Mouse (Mus musculus) embryonic stem cell, embryonic (primary cell): ENCODE measurements at regions not wholly inside any gene's neighbourhood (a gene's known extent, or its start where the extent isn't known, plus 50 kb on each side); places are given as distances from the start of the nearest gene placed in this dataset.

ENCODE experiments used
- CTCF ChIA-PET, 4 experiments: fragments of 300-600 bp in 2 of 4; fragments of 350-600 bp in 2 of 4; sonication (Branson Sonifier 250); formaldehyde crosslinking; loops; one replicate each; lab custom pipeline; 2022; ENCODE audit warnings: inconsistent platforms in 2 of 4; lab: Charles Lee
- POLR2A ChIA-PET, 4 experiments: fragments of 300-600 bp in 2 of 4; fragments of 350-600 bp in 2 of 4; sonication (Branson Sonifier 250); formaldehyde crosslinking; loops; one replicate each; lab custom pipeline; 2022; ENCODE audit warnings: antibody characterized with exemption in 4 of 4, inconsistent platforms in 1 of 4; lab: Charles Lee

DNA sequence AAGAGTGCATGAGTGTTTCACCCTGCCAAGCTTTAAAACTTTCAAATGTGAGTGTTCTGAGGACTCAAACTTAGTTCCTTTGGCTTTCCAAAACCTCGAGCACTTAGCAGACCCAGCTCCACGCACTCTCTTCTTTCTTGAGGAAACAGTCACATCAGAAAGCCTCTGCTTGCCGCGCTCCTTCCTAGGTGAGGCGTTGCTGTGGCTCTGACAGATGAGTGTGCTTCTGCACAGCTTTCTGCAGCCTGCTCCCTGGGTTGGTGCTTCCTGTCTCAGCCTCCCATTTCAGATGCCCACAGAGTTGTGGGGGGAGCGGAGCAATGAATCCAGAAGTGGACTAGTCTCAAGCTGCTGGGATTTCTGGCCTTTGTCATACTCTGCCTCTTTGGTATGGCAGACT lies 95.3 kb upstream of the Id2 start:
- ChIA-PET POLR2A (interaction anchor here in 2 of 4 experiments (0.8 to 1.5 kb wide), 2 partner anchors 96 kb away, joined by 3 read pairs; no protein-coding TSS in a partner anchor), CTCF (interaction anchor here in 1 of 4 experiments (0.7 kb wide), 1 partner anchor 74 kb away, joined by 8 read pairs; no protein-coding TSS in a partner anchor)

DNA sequence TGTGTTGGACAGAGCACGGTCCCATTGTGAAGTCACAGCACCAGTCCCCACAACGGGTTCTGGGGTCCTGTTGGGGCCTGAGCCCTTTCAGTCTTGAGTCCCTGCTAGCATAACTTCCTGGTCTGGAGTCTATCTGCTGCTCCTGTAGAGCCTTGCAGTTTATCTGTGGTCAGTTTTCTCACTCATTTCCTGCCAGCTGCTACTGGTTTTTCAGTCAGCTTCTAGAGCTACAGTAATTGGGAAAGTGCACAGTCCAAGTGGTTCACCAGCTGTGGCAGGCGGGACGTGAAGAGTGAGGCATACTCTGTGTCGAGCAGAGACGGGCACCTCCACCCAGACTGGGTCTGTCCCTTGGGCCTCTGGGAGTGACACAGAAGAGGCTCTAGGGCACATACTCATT lies 93.4 kb upstream of the Id2 start:
- POLR2A ChIA-PET, result interaction anchor here in 2 of 4 experiments (0.6 to 1.5 kb wide), 2 partner anchors 65 to 94 kb away, joined by 3 read pairs; no protein-coding TSS in a partner anchor
- CTCF ChIA-PET, result no interaction called here

DNA sequence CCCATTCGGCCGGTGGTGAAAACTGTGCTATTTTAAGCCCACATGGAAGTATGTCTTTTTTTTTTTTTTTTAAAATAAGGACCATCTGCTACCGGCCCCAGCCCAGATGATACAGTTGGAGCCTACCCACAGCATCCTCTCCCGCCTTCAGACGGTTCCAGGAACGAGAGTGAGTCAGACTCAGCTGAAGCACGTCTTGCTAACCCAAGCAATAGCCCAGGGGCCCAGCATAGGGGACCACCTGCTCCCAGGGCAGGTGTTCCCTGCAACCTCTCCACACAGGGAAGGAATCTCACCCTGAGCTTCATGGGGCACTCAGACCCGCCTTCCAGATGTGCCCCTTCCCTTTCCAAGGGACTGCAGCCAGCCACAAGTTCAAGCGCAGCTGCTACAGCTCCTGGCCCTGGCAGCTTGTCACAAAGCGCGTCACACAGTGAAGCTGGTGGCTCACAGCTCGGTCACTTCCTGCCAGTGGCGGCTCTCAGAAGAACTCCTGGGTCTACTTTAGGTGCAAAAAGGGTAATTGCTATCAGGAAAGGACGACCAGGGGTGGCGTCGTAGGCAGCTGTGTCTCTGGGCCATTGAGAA lies 92.3 kb upstream of the Id2 start:
- ChIA-PET POLR2A (interaction anchor here (0.6 to 2.5 kb wide), 5 partner anchors 9 to 866 kb away, joined by 3 to 8 read pairs (median 5); partner anchors contain the start of gene Id2 (in 1 of the 4)), CTCF (interaction anchor here in 2 of 4 experiments (0.6 to 1.6 kb wide), 3 partner anchors 9 to 594 kb away, joined by 3 to 5 read pairs (median 5); no protein-coding TSS in a partner anchor)

DNA sequence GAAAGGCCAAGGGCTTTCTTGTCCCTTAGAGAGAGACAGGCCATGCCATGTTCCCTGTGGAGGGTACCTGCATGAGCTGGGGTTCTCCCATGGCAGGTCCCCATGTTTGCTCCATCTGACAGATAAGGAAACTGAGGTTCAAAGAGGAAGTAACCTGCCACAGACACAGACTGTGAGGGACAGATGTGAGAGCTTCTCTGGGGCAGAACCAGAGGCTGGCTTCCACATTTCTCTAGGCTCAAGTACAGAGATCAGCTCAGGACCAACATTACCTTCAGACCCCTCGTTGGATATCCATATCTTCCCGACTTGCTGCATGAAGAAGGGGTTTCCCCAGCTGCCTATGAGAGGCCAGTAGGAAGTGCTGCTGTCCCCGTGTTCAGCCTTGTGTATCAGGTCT lies 91.6 kb upstream of the Id2 start:
- CTCF ChIA-PET, result interaction anchor here in 2 of 4 experiments (0.7 to 1.6 kb wide), 2 partner anchors 8 to 595 kb away, joined by 5 read pairs; no protein-coding TSS in a partner anchor
- POLR2A ChIA-PET, result interaction anchor here in 2 of 4 experiments (1.2 to 2.5 kb wide), 3 partner anchors 10 to 93 kb away, joined by 3 to 8 read pairs (median 8); partner anchors contain the start of gene Id2 (in 1 of the 2)

DNA sequence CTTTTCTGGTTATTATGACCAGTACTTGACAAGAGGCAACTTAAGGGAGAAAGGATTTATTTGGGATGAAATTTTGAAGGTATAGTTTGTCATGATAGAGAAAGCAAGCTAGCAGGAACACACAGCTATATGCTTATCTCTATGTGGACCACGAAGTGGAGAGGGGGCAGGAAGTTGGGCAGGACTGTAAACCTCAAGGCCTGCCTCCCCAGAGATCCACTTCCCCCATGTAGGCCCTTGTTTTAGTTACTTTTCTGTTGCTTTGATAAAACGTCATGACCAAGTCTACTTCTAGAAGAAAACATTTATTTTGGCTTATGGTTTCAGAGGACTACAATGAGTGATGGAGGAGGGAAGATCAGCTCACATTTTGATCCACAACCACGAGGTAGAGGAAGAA lies 90.3 kb upstream of the Id2 start:
- POLR2A ChIA-PET, result interaction anchor here in 2 of 4 experiments (0.5 to 2.5 kb wide), 3 partner anchors 82 to 212 kb away, joined by 3 to 8 read pairs (median 5); partner anchors contain the start of gene Id2 (in 1 of the 2)

DNA sequence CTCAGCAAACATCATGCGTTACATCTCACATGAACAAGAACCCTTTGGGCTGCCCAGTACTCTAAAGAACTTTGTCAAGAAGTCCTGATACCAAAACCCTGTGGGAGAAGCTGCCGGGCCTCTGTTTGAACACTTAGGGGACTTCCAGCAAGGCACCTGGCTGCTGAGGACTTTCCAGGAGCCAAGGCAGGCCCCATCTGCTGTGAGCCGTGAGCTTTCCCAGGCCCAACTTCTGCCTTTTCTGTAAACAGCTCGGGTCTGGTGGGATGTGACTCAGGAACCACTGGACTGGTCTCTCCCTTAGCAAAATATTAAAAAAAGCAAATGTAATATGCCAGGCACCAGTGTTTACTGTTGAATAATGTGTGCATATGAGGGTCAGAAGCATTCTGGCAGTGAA lies 85.7 kb upstream of the Id2 start:
- ChIA-PET CTCF (no interaction called here), POLR2A (interaction anchor here in 2 of 4 experiments (0.7 to 2.0 kb wide), 2 partner anchors 91 to 1112 kb away, joined by 4 to 5 read pairs; no protein-coding TSS in a partner anchor)

More for the DNA sequence above, 90.3 kb upstream of the Id2 start:
- CTCF ChIA-PET, result no interaction called here

GRCm38 (mm10) chr12:25181317-25181716 lies 84.4 kb upstream of the Id2 start:
- CTCF ChIA-PET, result interaction anchor here in 3 of 4 experiments (0.5 to 1.7 kb wide), 4 partner anchors 89 to 234 kb away, joined by 3 to 7 read pairs (median 4); no protein-coding TSS in a partner anchor
- POLR2A ChIA-PET, result interaction anchor here in 2 of 4 experiments (0.6 to 2.0 kb wide), 2 partner anchors 52 to 89 kb away, joined by 3 to 5 read pairs; no protein-coding TSS in a partner anchor

DNA sequence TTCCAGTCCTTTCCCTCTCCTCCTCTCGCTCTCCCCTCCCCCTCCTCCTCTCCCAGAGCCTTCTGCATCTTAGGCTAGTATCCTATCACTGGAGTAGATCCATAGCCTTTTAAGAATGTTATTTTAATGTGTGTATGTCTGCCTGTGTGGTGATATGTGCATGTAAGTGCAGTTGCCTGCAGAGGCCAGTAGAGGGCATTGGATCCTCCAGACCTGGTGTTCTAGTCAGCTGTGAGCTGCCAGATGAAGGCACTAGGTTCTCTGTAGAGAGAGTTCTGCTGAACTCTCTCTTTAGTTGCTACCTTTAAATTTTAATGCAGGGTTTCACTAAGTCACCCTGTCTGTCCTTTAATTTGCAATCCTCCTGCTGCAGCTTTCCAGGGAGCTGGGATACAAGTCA lies 83.9 kb upstream of the Id2 start:
- POLR2A ChIA-PET, result interaction anchor here in 1 of 4 experiments (2.0 kb wide), 1 partner anchor 89 kb away, joined by 5 read pairs; no protein-coding TSS in a partner anchor
- CTCF ChIA-PET, result interaction anchor here in 3 of 4 experiments (0.5 to 1.7 kb wide), 6 partner anchors 8 to 235 kb away, joined by 3 to 7 read pairs (median 4); no protein-coding TSS in a partner anchor

DNA sequence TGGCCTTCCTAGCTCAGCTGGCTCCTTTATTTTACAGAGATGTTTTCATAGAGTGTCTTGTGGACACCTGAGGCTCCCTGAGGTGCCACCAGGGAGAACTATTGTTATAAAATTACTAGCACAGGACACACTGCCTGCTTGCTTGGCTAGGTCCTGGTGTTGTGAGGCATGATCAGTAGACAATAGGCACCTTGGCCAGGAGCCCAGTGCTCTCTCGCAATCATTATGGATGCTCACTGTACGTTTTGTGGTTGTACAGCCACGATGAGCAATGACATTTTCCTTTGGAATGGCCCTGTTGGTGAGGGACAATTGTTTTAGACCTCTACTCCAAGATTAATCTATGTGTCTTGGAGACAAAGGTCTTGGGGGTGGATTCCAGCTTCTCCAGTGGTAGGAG lies 83.3 kb upstream of the Id2 start:
- ChIA-PET CTCF (interaction anchor here in 2 of 4 experiments (0.7 to 1.7 kb wide), 5 partner anchors 9 to 235 kb away, joined by 3 to 7 read pairs (median 4); no protein-coding TSS in a partner anchor), POLR2A (interaction anchor here in 1 of 4 experiments (1.1 kb wide), 1 partner anchor 85 kb away, joined by 3 read pairs; no protein-coding TSS in a partner anchor)

GRCm38 (mm10) chr12:25178491-25179115 lies 81.7 kb upstream of the Id2 start:
- ChIA-PET POLR2A (interaction anchor here in 2 of 4 experiments (1.2 to 1.5 kb wide), 3 partner anchors 36 to 87 kb away, joined by 3 to 4 read pairs (median 4); partner anchors contain the start of gene Id2 (in 1 of the 2)), CTCF (interaction anchor here in 1 of 4 experiments (0.5 kb wide), 1 partner anchor 755 kb away, joined by 3 read pairs; no protein-coding TSS in a partner anchor)

GRCm38 (mm10) chr12:25177827-25178226 lies 80.9 kb upstream of the Id2 start:
- POLR2A ChIA-PET, result interaction anchor here in 1 of 4 experiments (1.2 kb wide), 1 partner anchor 35 kb away, joined by 3 read pairs; no protein-coding TSS in a partner anchor

GRCm38 (mm10) chr12:25176565-25176964 lies 79.6 kb upstream of the Id2 start:
- CTCF ChIA-PET, result no interaction called here
- POLR2A ChIA-PET, result interaction anchor here in 1 of 4 experiments (0.8 kb wide), 1 partner anchor 81 kb away, joined by 3 read pairs; no protein-coding TSS in a partner anchor

More at GRCm38 (mm10) chr12:25177827-25178226, 80.9 kb upstream of the Id2 start:
- CTCF ChIA-PET, result no interaction called here

GRCm38 (mm10) chr12:25173064-25173463 lies 76.1 kb upstream of the Id2 start:
- ChIA-PET CTCF (no interaction called here), POLR2A (interaction anchor here in 1 of 4 experiments (0.6 kb wide), 1 partner anchor 71 kb away, joined by 3 read pairs; no protein-coding TSS in a partner anchor)

DNA sequence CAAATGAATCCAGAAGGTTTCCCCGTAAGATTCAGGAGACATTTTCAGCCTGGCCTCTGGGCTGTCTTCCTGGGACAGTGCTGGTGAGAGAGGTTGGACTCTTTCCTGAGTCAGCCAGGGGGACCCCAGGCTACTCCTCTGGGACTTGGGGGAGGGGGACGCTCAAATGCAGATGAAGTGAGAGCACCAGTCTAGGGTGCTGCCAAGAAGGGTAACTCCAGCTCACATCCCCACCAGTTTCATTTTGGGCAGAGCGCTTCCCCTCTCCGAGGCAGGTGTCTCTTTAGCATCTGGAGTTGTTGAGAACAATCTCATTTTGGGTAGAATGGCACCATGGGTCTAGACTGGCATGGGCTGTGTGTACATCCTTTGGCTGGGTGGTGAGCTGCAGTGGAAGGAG lies 75.5 kb upstream of the Id2 start:
- ChIA-PET CTCF (no interaction called here), POLR2A (interaction anchor here in 1 of 4 experiments (0.6 kb wide), 1 partner anchor 71 kb away, joined by 3 read pairs; no protein-coding TSS in a partner anchor)

GRCm38 (mm10) chr12:25169611-25170010 lies 72.7 kb upstream of the Id2 start:
- POLR2A ChIA-PET, result interaction anchor here in 2 of 4 experiments (0.6 kb wide), 2 partner anchors 53 to 545 kb away, joined by 4 to 6 read pairs; no protein-coding TSS in a partner anchor
- CTCF ChIA-PET, result no interaction called here

DNA sequence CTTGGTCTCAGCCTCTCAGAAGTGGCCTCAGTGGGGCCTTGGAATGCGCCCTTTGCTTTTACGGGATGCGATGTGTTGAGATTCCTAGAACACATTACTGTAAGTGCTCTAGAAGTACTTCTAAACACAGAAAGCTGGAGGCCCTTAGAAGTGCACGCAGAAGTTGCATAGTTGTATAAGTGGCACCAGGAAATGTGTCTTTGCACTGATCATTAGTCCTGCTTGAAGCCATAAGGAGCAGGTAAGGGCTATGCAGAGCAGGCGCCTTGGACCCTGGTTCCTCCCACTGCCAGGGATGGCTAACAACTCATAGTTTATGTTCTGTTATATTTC lies 71.2 kb upstream of the Id2 start:
- ChIA-PET CTCF (no interaction called here), POLR2A (interaction anchor here in 1 of 4 experiments (3.8 kb wide), 1 partner anchor 73 kb away, joined by 14 read pairs; no protein-coding TSS in a partner anchor)

- ChIA-PET CTCF (no interaction called here), POLR2A (interaction anchor here in 2 of 4 experiments (0.6 to 3.8 kb wide), 2 partner anchors 72 to 664 kb away, joined by 3 to 14 read pairs; no protein-coding TSS in a partner anchor)
Measured at GRCm38 (mm10) chr12:25167504-25168212, 70.7 kb upstream of the Id2 start.

GRCm38 (mm10) chr12:25166525-25166924 lies 69.6 kb upstream of the Id2 start:
- POLR2A ChIA-PET, result interaction anchor here in 2 of 4 experiments (0.6 to 3.8 kb wide), 5 partner anchors 56 to 560 kb away, joined by 3 to 14 read pairs (median 4); no protein-coding TSS in a partner anchor
- CTCF ChIA-PET, result no interaction called here
